ENCODE assay signal across 23 mouse cellular contexts in the genomic region with DNA sequence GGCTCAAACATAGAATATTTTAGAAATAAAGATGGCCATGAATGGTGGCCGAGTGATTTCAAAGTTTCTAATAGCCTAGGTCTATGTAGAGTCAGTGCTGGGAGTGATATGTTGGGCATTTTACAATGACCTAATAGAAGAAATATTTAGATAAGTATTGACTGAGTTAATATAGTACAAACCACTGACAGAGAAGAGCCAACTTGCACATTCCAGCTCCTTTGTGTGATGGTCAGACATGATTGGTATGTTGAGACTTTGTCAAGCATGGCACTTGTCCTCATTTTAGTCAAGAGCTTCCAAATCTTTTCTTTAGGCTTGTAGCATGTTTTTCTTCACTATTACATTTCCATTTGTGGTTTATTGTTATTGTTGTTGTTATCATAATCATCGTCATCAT.
DNase-seq lines count a peak whose midpoint lies in the region; ATAC-seq and TF ChIP-seq lines count a peak whose summit lies in the region.
"Had no signal": no experiment of that assay in that cellular context is flagged by ENCODE, and none has a peak within 500 bp of the region (broad histone marks: within the 10 kb centered on the region; RNA-seq: fewer than 3 reads in every experiment).

No protein-coding gene starts in this region.

- no peak overlapping the region for H3K4me2 ChIP-seq in midbrain, embryonic 11.5 days
- no peak overlapping the region for H3K4me2 ChIP-seq in midbrain, postnatal 0 days (ENCODE audit: low read depth, low read length, poor library complexity, severe bottlenecking)

- 81% methylated on average over 2 of the region's 2 CpGs for WGBS in lung, adult 2 months
- 92% methylated on average over 2 of the region's 2 CpGs for WGBS in midbrain, embryonic 11.5 days
- WGBS in midbrain, postnatal 0 days = 92% methylated on average over 2 of the region's 2 CpGs

- no peak for TF ChIP-seq CTCF in lung, adult 2 months (IDR thresholded peaks at IDR 0.05; ENCODE audit: insufficient read depth, low read length)
- TF ChIP-seq CTCF in midbrain, postnatal 0 days (IDR thresholded peaks at IDR 0.05) = no peak
- TF ChIP-seq CTCF in Patski (IDR thresholded peaks at IDR 0.05) = no peak

- ATAC-seq in midbrain, embryonic 11.5 days (ENCODE audit: low FRiP score) = no peak
- ATAC-seq in midbrain, postnatal 0 days (ENCODE audit: low FRiP score) = no peak
- peak; percentile 91 for ATAC-seq in Patski
- ATAC-seq: activated CD4-positive, CD25-positive, alpha-beta regulatory T cell, adult 4 months; CD4-positive, CD25-positive, alpha-beta regulatory T cell, adult 4 months had no signal

- in situ Hi-C loops in Patski (cut with MboI; ENCODE audit: low pct_unique_long_range_greater_than_20kb) = loop anchor here (25.0 kb wide), 1 partner anchor 694 kb away; no protein-coding TSS in a partner anchor

- peak; percentile 0 for DNase-seq in lung, postnatal 36 days
- DNase-seq in lung, adult 2 months = no peak
- peak; percentile 17 for DNase-seq in midbrain, embryonic 11.5 days (ENCODE audit: low spot score, missing footprints)
- DNase-seq in midbrain, postnatal 0 days (ENCODE audit: low spot score) = no peak
- DNase-seq in Muller cell, postnatal 12 days (ENCODE audit: inconsistent ontology term) = peak; percentile 85
- no peak for DNase-seq in Patski (ENCODE audit: low read depth, low spot score)
- DNase-seq in gastrocnemius, adult 8-10 months (ENCODE audit: low spot score in 2 of 2) = no peak
- no peak for DNase-seq in heart, adult 9 months (ENCODE audit: low spot score in 2 of 2)
- DNase-seq: adrenal gland, adult 2 months; adrenal gland, adult 8-10 months; adrenal gland, postnatal 10 days; adrenal gland, postnatal 14 days; adrenal gland, postnatal 25 days; adrenal gland, postnatal 36 days; B cell, adult 2 months; cerebellum, adult 11 months; cerebellum, adult 11-12 months; cerebellum, adult 18-20 months; cerebellum, adult 2 months had no signal

- no peaks in the 10 kb centered on the region for H3K9me3 ChIP-seq in midbrain, embryonic 11.5 days (ENCODE audit: control insufficient read depth, low read length)
- no peaks in the 10 kb centered on the region for H3K9me3 ChIP-seq in midbrain, postnatal 0 days (ENCODE audit: low read length)
- H3K9me3 ChIP-seq: G1E had no signal

- H3K36me3 ChIP-seq in midbrain, embryonic 11.5 days (ENCODE audit: control insufficient read depth, insufficient read depth, low read length) = no peaks in the 10 kb centered on the region
- no peaks in the 10 kb centered on the region for H3K36me3 ChIP-seq in midbrain, postnatal 0 days (ENCODE audit: insufficient read depth, low read length)
- H3K36me3 ChIP-seq: G1E had no signal

- CTCF ChIA-PET in Patski (lab: Charles Lee) = interaction anchor here (0.7 kb wide), 1 partner anchor 23 kb away, joined by 3 read pairs; no protein-coding TSS in a partner anchor

- POLR2A ChIA-PET in Patski (lab: Charles Lee) = no interaction called here

- no peaks in the 10 kb centered on the region for H3K4me1 ChIP-seq in lung, adult 2 months (ENCODE audit: control insufficient read depth, insufficient read depth, low read length)
- H3K4me1 ChIP-seq in midbrain, embryonic 11.5 days (ENCODE audit: control insufficient read depth, insufficient read depth, low read length) = no peaks in the 10 kb centered on the region
- H3K4me1 ChIP-seq in midbrain, postnatal 0 days (ENCODE audit: insufficient read depth, low read length) = no peaks in the 10 kb centered on the region

- no peak for TF ChIP-seq POLR2A in lung, adult 2 months (IDR thresholded peaks at IDR 0.05; ENCODE audit: borderline replicate concordance, extremely low read depth, low read depth, low read length)

- H3K4me3 ChIP-seq in lung, adult 2 months (replicated peaks; ENCODE audit: extremely low read depth, low read depth, low read length) = no peak overlapping the region
- no peak overlapping the region for H3K4me3 ChIP-seq in midbrain, embryonic 11.5 days (ENCODE audit: low read depth, low read length)
- no peak overlapping the region for H3K4me3 ChIP-seq in midbrain, postnatal 0 days (ENCODE audit: low read depth, low read length)

- H3K27ac ChIP-seq in midbrain, embryonic 11.5 days (ENCODE audit: low read depth, low read length) = no peak overlapping the region
- no peak overlapping the region for H3K27ac ChIP-seq in midbrain, postnatal 0 days (ENCODE audit: low read depth, low read length)

- H3K27me3 ChIP-seq in midbrain, embryonic 11.5 days (ENCODE audit: control insufficient read depth, insufficient read depth, low read length) = no peaks in the 10 kb centered on the region
- H3K27me3 ChIP-seq in midbrain, postnatal 0 days (ENCODE audit: insufficient read depth, low read length) = no peaks in the 10 kb centered on the region
- peaks cover 5% of the 10 kb centered on the region for H3K27me3 ChIP-seq in Patski
- H3K27me3 ChIP-seq: CH12.LX had no signal

- no peak overlapping the region for H3K9ac ChIP-seq in midbrain, embryonic 11.5 days (ENCODE audit: low read length)
- no peak overlapping the region for H3K9ac ChIP-seq in midbrain, postnatal 0 days (replicated peaks; ENCODE audit: low read length, poor library complexity, severe bottlenecking)

Comparison
In these comparisons a context has a peak if more than half of its experiments do, and no peak if none do; other contexts are left out.
1. DNase-seq: peak in lung, postnatal 36 days (single experiment), midbrain, embryonic 11.5 days (single experiment) and Muller cell, postnatal 12 days (single experiment); none in lung, adult 2 months (single experiment), midbrain, postnatal 0 days (single experiment), Patski (single experiment), gastrocnemius, adult 8-10 months (0 of 2) and heart, adult 9 months (0 of 2).